In the genomic region with DNA sequence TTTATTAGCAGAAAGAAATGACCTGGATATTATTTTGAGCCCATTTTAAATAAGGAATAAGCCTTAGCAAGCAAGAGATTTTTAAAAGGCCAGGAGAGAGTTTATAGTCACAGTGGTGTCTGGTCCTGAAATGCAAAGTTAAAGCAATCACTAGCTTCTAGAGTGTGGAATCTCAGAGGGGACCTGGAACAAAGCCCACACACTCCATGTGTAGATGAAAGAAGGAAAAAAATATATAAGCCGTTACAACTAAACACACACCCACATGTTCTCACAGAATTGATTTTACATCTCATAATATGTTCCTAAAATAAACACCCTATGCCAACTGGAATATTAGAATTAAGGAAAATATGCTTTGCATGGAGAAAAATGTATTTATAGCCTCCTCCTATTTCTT, we compare ENCODE assay signal across 23 mouse cellular contexts. TPM values are rescaled to one million over a fixed set of nuclear protein-coding genes. Genes with fewer than 3 reads are reported as not detected.
A peak's percentile ranks its signal among the peaks of the same experiment; 100 is the strongest.
DNase-seq lines count a peak whose midpoint lies in the region; TF ChIP-seq lines count a peak whose summit lies in the region.
"Had no signal": no experiment of that assay in that cellular context is flagged by ENCODE, and none has a peak within 500 bp of the region (broad histone marks: within the 10 kb centered on the region; RNA-seq: fewer than 3 reads in every experiment).

No protein-coding gene starts in this region.

- peak overlapping the region; percentile 50; the same call in 1 of the 2 replicates for H3K27ac ChIP-seq in gastrocnemius, adult 2 months
- H3K27ac ChIP-seq: heart, adult 2 months; hindbrain, embryonic 12.5 days; kidney, postnatal 0 days; limb, embryonic 12.5 days; liver, embryonic 12.5 days; midbrain, embryonic 10.5 days; neural tube, embryonic 13.5 days had no signal

- TF ChIP-seq CTCF in gastrocnemius, adult 2 months (IDR thresholded peaks at IDR 0.05): no peak

- peak; percentile 8 to 26 for DNase-seq in cerebellum, postnatal 14 days
- DNase-seq in cerebellum, adult 9-11 months: no peak
- no peak for DNase-seq in gastrocnemius, adult 2 months
- DNase-seq in gastrocnemius, postnatal 14 days: no peak
- DNase-seq in brain, adult 2 months (ENCODE audit: low read depth, low spot score): peak; percentile 66
- peak; percentile 10 to 65 for DNase-seq in left cerebral cortex, postnatal 25 days (ENCODE audit: low spot score in 2 of 2)
- no peak for DNase-seq in heart, adult 9 months (ENCODE audit: low spot score in 2 of 2)
- no peak for DNase-seq in Muller cell, postnatal 12 days (ENCODE audit: inconsistent ontology term)
- DNase-seq: adrenal gland, postnatal 25 days; cerebellum, adult 11 months; cerebellum, postnatal 36 days; gastrocnemius, postnatal 36 days; heart, adult 2 months; kidney, adult 2 months; lung, postnatal 10 days; spleen, adult 18-20 months had no signal

- no peak overlapping the region for H3K4me3 ChIP-seq in gastrocnemius, adult 2 months
- H3K4me3 ChIP-seq: heart, adult 2 months; hindbrain, embryonic 12.5 days; limb, embryonic 12.5 days; liver, embryonic 12.5 days; midbrain, embryonic 10.5 days; myocyte; neural tube, embryonic 13.5 days had no signal

- intact Hi-C loops in gastrocnemius, adult 2 months (cut with DNase I): no loop called here
- intact Hi-C loops in gastrocnemius, postnatal 14 days (cut with DNase I; ENCODE audit: low total_unique reads): no loop called here
- intact Hi-C loops in left cerebral cortex, postnatal 25 days (cut with DNase I): no loop called here

RNA-seq across cellular contexts. Expression of gene Btbd3, which starts 36.1 kb away (rescaled TPM):
- total RNA-seq in gastrocnemius, adult 2 months (2021): 1 to 10 TPM; 8.4 to 9.7 TPM
- 10 to 100 TPM; 17.8 to 21.1 TPM for total RNA-seq in gastrocnemius, postnatal 14 days (2021)
- total RNA-seq in left cerebral cortex, postnatal 25 days (2021): 100 to 1,000 TPM; 137 to 144 TPM

Comparison
In these comparisons a context has a peak if more than half of its experiments do, and no peak if none do; other contexts are left out.
1. DNase-seq: peak in cerebellum, postnatal 14 days (2 of 2), brain, adult 2 months (single experiment) and left cerebral cortex, postnatal 25 days (2 of 2); none in cerebellum, adult 9-11 months (single experiment), gastrocnemius, adult 2 months (single experiment), gastrocnemius, postnatal 14 days (single experiment), heart, adult 9 months (0 of 2) and Muller cell, postnatal 12 days (single experiment).
2. RNA of gene Btbd3, which starts 36.1 kb away (total RNA-seq): 137 to 144 TPM in left cerebral cortex, postnatal 25 days; 17.8 to 21.1 TPM in gastrocnemius, postnatal 14 days and 8.4 to 9.7 TPM in gastrocnemius, adult 2 months; every median in the first group is over 4 times any median in the second.